Mouse (Mus musculus): ENCODE results near the gene Sumo3.

Sumo3 gene

DNA sequence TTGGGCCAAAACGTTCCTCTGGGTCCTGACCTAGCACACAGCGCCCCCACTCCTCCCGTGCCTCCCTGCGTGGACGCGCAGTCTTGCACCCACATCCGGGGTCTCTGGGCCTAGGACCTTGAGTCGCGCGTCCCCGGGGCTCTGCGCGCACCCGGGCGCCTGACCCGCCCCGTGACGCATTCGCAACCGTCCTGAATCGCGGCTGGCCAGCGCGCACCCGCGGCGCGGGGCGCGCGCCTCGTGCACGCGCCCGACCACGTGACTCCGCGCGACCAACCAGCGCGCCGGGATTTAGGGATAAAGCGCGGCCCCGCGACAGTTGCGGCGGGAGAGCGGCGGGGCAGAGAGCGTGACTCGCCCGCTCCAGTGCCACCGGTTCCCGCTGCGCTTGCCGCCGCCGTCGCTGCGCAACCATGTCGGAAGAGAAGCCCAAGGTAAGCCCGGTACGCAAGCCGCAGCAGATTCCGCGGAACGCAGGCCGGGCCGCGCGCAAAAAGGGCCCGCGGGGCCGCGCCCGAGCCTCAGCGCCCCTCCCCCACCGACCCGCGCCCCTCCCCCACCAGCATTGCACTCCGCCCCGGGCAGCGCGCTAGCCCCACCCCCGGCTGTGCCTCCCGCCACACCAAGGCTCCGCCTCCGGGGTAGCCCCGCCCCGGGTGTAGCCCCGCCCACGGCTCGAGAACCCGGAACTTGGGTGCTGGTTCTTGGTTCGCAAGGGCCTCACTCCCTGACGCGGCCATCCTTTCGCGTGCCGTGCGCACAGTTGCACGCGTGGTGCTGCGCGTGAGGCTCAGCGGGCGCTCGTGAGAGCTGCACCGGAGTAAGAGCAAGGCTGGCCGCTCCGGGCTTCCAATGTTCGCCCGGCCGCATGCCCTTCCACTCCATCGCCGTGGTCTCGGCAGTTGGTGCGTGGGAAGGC lies at the start of gene Sumo3, which contains the start of gene Gm49325:
Sumo3 (plus strand) TSS at position 190 of the 919 bp plus-strand sequence.
Gm49325 (plus strand) TSS at position 290 of the 919 bp plus-strand sequence.
- DNase-seq, result peak; percentile 92

DNA sequence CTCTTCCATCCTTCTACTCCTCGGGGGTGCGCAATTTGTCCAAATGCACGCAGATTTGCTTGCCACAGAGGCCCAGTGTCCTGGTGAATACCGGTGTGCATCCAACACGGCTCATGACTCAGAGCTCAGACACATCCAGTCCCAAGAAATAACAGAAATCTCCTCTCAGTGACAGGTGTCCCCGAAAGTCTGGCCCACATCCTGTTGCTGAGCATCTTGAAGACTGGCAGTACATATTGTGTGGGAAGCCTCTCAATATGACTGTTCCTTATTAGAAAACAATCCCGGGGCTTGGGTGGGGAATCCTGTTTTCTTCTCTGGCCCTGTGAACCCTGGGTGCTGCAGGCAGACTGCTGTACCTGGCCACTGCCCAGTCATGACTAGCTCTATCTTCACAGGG lies 49.3 kb upstream of the Sumo3 start:
- no peak for DNase-seq

DNA sequence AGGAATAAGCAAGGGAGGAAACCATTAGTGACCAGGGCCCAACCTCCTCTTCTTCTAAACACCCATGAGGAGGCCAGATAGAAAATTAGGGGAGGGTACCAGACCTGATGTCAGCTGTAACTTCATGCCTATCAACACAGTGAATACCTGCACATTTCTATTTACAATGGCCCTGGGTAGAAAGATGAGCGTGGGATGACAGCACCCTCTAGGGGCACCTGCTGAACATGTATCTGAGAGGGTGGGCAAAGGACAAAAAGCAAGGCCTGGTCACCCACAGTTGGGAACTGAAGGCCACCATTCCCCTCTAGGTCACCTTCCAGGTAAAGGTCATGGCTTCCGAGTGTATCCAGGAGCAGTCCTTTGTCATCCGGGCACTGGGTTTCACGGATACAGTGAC lies 48.3 kb upstream of the Sumo3 start:
- no peak for DNase-seq

DNA sequence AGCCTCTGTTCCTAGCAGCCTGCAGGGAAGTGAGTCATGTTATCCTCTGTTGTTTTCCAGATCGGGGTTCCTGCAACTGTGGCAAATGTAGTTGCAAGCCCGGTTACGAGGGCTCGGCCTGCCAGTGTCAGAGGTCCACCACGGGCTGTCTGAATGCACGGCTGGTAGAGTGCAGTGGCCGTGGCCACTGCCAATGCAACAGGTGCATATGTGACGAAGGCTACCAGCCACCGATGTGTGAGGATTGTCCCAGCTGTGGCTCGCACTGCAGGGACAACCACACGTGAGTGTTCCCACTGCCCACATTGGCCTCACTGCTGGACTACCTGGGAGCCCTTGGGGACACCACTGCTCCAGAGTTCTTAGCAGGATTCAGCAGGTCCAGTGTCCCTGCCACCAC lies 45.8 kb upstream of the Sumo3 start:
- no peak for DNase-seq

DNA sequence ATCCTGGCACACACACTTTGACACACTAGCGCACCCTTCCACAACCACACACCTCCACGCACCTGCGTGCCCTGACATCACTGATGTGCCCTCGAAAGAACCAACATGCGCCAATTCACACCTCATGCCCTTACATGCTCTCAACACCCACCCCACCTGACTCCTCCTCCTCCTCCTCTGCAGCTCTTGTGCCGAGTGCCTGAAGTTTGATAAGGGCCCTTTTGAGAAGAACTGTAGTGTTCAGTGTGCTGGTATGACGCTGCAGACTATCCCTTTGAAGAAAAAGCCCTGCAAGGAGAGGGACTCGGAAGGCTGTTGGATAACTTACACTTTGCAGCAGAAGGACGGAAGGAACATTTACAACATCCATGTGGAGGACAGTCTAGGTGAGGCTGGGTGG lies 45.1 kb upstream of the Sumo3 start:
- no peak for DNase-seq

DNA sequence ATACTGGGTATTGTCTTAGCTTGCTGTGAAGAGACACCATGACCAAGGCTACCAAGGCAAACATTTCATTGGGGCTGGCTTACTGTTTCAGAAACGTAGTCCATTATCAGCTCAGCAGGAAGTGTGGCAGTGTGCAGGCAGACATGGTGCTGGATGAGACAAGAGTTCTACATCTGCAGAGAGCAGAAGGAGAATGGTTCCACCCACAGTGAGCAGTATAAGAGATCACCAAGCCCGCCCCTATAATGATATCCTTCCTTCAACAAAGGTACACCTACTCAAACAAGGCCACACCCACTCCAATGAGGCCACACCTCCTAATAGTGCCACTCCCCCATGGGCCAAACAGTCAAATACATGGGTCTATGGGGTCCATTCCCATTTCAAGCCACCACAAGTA lies 44.4 kb upstream of the Sumo3 start:
- no peak for DNase-seq

DNA sequence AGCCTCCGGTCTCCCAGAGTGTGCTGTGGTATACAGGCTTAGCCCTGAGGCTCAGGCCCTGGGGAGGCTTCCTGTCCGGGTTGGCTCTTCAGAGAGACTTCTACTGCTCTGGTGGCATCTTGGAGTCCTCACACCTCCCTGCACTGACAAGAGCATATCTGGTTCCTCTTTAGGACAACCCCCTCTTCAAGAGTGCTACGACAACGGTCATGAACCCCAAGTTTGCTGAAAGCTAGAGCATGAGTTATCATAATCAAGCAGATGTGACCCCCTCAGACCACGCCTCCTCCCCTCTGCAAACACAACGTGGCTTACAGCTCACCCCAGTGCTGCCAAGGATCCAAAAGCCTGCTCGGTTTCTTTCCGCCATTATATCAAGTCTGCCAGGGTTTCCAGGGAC lies 40.9 kb upstream of the Sumo3 start:
- DNase-seq, result no peak

DNA sequence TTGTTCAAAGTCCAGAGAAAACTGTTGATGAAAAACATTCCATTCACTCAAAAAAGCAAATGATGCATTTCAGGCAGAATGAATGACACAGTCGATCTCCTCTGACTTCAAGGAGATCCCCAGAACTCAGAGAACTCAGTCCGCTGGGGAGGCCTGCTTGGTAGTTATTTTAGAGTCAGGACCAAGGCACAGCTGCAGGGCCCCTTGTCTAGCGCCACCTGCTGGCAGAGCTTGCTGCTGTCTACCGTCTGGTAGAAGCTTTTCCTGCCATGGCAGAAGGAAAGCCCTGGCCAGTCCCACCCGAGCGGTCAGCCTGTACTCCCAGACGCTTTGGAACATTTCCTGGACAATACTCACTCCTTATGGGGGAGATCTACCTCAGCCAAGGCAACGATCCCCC lies 39.2 kb upstream of the Sumo3 start:
- DNase-seq, result peak; percentile 82

DNA sequence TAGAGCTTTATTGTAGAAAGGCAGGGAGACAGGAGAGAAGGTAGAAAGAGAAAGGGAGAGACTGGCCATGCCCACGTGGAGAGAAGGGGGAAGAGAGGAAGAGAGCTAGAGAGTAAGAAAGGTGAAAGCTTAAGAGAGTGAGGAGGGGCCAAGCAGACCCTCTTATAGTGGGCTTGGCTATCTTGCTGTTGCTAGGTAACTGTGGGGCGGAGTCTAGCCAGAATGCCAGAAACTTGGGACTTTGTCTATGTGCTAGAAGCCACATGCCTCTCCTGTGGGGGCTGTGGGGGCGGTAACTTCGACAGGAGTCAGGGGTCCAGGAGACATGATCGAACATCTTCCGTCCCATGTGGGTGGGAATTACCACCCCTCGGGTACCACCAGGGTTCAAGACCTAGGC lies 36.4 kb upstream of the Sumo3 start:
- DNase-seq, result no peak

DNA sequence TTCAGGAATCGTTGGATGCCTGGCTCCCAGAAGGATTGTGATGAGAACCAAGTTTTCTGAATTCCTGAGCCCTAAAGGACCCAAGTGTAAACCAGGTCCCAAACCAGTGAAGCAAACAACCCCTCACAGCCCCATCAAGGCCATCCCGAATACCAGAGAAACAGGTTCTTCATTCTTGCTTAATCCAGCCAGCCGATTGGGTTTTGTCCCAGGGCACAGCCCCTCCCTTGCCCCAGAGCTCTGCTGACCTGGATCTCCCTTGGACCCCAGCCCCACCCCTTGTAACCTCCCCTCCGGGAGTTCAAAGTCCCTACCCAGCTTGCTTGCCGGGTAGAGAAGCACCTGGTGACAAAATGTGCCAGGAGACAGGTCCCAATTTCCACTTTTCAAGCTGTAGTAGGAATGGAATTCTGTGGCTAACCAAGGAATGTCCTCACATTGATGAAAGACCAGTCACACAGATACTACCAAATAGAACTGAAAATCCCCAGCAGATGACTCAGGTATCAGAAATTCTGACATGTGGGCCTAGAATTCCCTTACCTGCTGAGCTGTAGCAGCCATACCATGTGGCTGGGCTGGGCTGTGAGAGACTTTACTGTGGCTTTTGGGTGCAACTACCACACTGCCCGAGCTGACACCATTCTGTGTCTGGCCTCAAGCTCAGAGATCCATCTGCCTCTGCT lies 35.8 kb upstream of the Sumo3 start:
- DNase-seq, result no peak

DNA sequence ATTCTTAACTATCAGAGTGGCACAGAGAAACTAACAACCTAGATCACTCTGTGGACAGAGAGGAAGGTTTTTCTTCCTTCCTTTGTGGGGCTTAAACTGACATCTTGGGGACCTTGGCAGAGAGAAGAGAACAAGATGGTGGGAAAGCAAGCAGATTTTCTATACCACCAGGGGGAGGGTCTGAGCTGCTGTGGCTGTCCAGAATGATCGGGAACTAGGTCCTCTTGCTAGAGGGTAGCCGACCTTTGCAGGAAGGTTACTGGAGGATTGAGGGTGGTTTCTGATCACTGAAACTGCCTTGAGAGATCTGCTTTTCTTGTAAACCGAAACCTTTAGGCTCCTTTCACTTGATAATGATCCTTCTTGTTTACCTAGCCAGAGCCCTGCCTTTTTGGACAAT lies 33.7 kb upstream of the Sumo3 start:
- DNase-seq, result no peak

DNA sequence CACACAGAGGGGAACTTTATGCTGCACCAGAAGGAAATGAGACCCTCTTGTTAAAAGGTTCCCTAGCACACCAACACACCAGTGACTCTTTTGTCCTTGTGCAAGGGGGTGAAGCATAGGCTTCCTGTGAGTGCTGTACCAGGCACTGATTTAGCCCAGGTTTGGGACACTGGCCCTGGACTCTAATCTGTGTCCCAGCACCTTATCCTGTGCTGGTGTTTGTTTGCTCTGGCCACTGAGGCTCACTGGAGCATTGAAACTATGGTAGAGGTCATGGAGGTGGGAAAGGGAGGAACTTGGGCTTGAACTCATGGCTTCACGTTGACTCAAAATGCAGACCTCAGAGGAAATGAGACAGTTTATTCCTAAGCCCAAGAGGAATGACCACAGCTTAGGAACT lies 32.7 kb upstream of the Sumo3 start:
- no peak for DNase-seq

DNA sequence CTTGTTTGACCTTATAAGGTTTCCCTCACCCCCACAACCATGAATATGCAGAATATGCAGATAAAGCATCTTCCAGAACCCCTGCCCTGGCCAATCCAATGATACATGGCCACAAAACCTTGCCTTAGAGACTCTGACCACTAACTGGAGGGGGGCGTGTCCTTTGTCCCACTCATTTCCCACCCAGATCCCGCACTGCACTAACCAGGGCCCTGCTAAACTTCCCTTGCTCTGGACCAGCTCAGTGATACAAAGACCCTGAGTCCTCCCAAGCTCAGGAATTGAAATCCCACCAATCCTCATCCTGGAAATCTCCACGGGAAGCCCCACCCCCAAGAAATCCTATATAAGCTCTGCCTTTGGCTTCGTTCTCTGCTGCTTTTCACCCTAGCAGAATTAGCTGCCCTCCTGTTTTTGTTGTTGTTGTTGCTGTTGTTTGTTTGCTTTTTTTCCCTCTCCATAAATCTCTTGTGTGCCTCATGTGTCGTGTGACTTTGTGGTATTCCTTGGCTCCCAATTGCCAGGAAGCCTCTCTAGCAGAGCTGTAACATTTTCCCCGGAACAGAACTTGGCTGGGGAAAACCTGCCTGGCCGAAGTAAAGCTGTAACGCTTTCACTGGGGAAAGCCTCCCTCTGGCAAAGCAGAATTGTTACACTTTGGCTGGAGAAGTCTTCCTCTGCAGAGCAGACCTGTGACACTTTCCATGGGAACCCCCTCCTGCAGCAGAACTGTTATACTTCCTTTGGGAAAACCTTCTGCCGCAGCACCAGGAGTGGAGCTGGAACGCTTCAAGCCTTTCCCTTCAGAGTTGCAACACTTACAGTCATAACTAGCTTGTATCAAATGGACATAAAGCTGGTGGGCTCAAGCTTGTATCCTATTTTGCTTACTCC lies 25.6 kb upstream of the Sumo3 start:
- DNase-seq, result no peak

DNA sequence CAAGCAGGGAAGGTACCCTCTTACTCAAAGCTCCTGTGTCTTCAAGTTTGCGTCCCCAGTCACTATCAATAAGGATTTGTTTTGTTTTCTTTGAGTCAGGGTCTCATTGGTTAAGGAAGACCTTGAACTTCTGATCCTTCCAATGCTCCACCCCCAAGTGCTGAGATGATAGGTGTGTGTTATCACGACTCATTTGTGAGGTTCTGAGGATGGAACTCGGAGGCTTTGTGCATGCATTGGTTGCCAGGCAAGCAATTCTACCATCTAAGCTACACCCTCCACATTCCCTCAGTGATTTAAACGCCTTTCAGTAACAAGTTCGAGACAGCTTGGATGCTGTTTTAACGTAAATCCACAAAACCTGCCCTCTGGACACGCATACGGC lies 24.9 kb upstream of the Sumo3 start:
- no peak for DNase-seq

DNA sequence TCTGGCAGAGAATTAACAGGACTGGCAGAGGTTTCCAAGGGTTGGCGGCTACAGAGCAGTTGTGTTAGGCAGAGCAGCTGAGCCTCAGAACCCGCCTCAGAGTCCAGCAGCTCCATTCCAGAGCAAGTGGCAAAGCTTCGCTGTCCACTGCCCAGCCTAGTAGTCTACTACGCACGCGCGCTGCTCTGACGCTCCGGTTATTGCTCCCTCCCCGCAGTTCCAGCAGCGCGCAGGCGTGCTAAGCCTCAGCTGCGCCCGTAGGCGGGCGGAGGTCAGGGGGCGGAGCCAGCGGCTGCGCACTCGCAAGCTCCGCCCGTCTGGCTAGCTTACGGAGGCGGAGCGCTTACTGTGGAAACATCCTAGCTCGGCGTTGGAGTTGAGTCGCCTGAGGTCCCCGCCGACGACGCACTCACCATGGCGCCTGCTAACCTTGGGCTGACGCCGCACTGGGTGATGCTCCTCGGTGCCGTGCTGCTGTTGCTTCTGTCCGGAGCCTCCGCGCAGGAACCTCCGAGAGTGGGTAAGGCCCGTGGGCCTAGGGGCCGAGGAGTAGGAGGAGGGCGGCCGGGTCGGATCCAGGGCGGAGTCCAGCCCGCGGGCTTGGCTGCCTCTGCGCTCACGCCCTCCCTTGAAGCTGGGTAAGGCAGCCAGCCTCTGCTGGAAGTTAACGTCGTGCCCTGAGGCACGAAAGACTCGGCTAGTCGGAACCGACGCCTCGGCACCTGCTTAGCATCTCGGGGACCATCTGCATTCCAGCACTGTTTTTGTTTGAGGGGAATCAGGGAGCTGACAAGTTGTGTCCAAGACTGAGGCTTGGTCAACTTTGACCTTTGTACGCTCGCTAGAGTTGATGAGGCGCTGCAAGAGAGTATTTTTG lies 24.3 kb upstream of the Sumo3 start, which contains the start of gene Pttg1ip:
Pttg1ip (plus strand) TSS at position 313 of the 877 bp plus-strand sequence.
- DNase-seq, result peak; percentile 96

DNA sequence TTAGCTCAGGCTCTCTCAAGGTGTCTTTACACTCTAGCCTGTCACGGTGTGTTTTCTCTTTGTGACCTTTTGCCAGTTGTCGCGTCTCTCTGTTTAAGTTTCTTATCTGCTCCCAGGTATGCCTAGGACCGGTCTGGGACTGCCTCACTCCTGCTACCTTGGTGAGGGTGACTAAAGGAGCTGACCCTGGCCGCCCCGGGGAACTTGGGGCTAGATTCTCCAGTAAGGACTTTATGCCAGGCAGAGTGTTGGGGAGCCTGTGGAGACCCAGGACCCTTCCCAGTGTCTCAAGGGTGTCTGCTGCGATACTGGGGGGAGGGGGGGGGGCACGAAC lies 23.6 kb upstream of the Sumo3 start:
- no peak for DNase-seq

DNA sequence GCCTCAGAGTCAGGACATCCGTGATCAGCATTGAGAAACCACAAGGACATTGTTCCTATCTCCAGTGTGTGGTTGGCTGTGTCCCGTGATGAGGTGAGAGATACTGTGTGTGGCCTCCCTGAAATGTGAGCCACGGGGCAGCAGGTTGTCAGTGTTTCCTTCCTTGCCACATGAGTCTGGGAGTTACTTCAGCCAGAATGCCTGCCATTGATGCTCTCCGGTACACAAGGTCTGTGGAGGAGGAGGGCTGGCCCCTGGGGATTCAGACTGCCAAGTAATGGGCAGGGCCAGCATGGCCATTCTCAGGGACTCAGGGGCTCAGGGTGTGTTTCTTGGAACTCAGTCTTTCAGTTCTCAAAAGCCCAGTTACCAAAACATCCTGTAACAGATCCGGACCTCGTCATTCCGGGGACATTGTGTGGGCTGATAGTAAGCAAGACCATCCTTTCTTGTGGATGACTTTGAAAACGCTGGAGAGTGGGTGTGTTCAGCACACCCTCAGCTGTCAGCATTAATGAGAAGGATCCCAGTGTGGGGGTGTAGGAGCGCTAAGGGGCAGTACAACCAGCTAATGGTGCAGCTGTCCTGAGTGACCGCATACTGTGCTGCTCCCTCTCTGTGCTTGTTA lies 22.0 kb upstream of the Sumo3 start:
- DNase-seq, result no peak

DNA sequence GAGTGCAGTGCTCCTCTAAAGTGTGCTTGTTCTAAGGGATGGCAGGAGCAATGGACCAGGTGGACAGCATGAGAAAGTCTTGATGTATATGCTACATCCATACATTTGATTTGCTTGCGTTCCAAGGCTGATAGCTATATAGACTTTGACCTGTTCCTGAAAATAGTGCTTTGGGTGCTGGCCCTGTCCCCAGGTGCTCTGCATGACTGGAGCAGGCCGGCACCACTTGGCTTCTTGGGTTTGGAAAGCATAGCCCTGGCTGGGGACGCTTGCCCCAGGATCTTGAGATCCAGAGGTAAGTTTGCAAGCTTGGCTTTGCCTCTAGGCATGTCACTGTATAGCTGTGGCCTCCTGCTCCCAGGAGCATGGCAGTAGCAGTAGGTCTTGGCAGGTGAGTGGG lies 19.3 kb upstream of the Sumo3 start:
- DNase-seq, result no peak

DNA sequence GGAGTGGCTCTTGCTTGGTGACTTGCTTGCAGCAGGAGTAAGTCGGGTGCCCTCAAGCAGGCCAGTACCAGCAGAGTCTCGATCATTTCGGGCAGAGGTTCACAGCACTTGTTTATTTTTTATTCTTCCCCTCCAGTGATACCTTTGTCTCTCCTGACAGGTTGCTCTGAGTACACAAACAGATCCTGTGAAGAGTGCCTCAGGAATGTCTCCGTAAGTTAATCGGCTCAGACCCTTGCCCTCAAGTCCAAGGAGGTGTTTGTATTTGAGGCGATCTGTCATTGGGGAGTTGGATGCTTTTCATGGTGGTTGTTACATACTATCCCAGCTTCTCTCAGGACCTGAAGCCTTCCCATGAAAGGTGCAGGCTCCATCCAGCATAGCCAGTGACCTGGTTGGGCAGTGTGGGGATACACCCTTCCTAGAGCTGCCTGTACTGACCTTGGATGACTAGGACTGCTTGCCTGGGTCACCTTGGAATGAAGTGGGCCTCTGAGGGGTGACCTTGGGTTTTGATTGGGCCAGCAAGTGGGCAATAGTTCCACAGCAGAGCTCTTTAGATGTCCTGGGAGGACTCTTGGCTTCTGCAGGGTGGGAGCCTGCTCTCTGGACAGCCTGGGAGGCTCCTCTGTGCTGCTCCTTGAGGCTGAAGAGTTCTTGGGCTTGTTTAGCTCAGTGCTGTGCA lies 18.7 kb upstream of the Sumo3 start:
- no peak for DNase-seq

DNA sequence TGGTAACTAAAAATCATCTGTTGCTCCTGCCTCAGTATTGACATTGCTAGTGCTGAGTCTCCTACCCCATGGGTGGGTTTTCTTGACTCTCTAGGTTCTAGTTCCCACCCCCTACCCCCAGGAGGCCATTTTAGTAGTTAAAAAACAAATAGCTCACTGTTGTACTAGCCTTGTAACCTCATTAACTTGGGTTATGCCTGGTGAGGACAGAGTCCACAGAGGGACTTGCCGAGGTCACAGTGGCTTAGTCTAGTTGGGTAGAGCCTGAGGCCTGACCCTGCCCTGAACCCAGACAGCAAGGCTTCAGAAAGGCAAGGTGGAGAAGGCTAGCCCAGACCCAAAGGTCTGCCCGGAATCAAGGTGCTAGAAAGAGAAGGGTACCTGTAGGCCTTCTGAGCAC lies 17.9 kb upstream of the Sumo3 start:
- no peak for DNase-seq

DNA sequence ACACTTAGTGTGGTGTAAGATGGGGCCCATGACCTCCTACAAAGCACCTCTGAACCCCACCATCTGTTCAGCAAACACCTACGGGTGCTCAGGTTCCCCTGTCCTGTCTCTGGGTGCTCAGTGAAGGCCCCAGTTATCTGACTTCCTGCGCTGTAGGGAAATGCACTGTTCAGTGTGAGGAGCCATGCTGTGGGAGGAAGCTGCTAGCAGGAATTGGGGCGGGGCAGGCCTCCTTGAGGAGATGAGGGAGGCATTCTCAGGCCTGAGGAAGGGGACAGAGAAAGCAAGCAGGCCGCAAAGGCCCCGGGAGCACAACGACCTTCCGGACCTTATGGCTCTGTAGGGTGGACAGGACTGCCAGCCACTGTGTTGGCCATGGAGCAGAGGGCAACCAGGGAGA lies 16.8 kb upstream of the Sumo3 start:
- DNase-seq, result no peak
